Mouse (Mus musculus) kidney, embryonic 16.5 days (tissue): ENCODE measurements around the gene Pard3b. TPM values are rescaled to one million over a fixed set of nuclear protein-coding genes. Genes with fewer than 3 reads are reported as not detected.

Source experiments
- ATAC-seq: fragments of 200-750 bp; cut with Nextera tagmentation; 2 replicates; pipeline ENCODE4 v1.8.0; 2017; ENCODE audit warnings: moderate TSS enrichment; ENCODE audit not compliant: low FRiP score, low TSS enrichment
- H3K27ac ChIP-seq: fragments of 300-500 bp; sonication (generic); 2 replicates; pipeline ENCODE4 v1.5.1; 2014; ENCODE audit warnings: low read length
- H3K27me3 ChIP-seq: fragments of 300-500 bp; sonication (generic); 2 replicates; pipeline ENCODE4 v1.6.1; 2014; ENCODE audit warnings: low read length, control low read depth, mixed read lengths; ENCODE audit not compliant: insufficient read depth
- H3K36me3 ChIP-seq: fragments of 300-500 bp; sonication (generic); 2 replicates; pipeline ENCODE4 v1.6.1; 2014; ENCODE audit warnings: low read length, control low read depth, mixed read lengths; ENCODE audit not compliant: insufficient read depth
- H3K4me1 ChIP-seq: fragments of 300-500 bp; sonication (generic); 2 replicates; pipeline ENCODE4 v1.6.1; 2014; ENCODE audit warnings: low read length, control low read depth, mixed read lengths; ENCODE audit not compliant: insufficient read depth
- H3K4me2 ChIP-seq: fragments of 300-500 bp; sonication (generic); replicated peaks from 2 replicates; pipeline ENCODE4 v1.6.1; 2014; ENCODE audit warnings: low read depth, low read length
- H3K4me3 ChIP-seq: fragments of 300-500 bp; sonication (generic); 2 replicates; pipeline ENCODE4 v1.5.1; 2014; ENCODE audit warnings: mild to moderate bottlenecking, low read length
- H3K9ac ChIP-seq: fragments of 300-500 bp; sonication (generic); replicated peaks from 2 replicates; pipeline ENCODE4 v1.6.1; 2014; ENCODE audit warnings: low read length
- H3K9me3 ChIP-seq: fragments of 300-500 bp; sonication (generic); 2 replicates; pipeline ENCODE4 v1.6.1; 2016; ENCODE audit warnings: low read length, control low read depth
- WGBS: fragments of 180-500 bp; shearing (Covaris S2); extraction: QIAGEN DNeasy Blood & Tissue Kit; methylation state at CpG from one replicate; pipeline ENCODE4 v1.1.7; 2014; 5-methylcytosine and 5-hydroxymethylcytosine counted together
- polyA plus RNA-seq: library from polyadenylated mRNA; unstranded; fragments of >200 nt; fragmentation: Nextera tagmentation; extraction: Ambion mirVana; gene quantifications from 2 replicates; pipeline ENCODE4 v1.2.1, GENCODE M21; 2015

Pard3b gene
- polyA plus RNA-seq, 1 experiment from 2014 or later: 17.6 TPM

- H3K36me3 ChIP-seq: no peaks in the 10 kb centered on the region
- H3K27me3 ChIP-seq: no peaks in the 10 kb centered on the region
- H3K4me3 ChIP-seq: no peak overlapping the region
- 45% methylated on average over 12 of the region's 12 CpGs for WGBS
- H3K9ac ChIP-seq: no peak overlapping the region
- H3K4me1 ChIP-seq: no peaks in the 10 kb centered on the region
- H3K9me3 ChIP-seq: no peaks in the 10 kb centered on the region
- no peak overlapping the region for H3K4me2 ChIP-seq
- no peak for ATAC-seq
- no peak overlapping the region for H3K27ac ChIP-seq
Observed at GRCm38 (mm10) chr1:62244191-62244984, 605.8 kb downstream of the Pard3b start.

DNA sequence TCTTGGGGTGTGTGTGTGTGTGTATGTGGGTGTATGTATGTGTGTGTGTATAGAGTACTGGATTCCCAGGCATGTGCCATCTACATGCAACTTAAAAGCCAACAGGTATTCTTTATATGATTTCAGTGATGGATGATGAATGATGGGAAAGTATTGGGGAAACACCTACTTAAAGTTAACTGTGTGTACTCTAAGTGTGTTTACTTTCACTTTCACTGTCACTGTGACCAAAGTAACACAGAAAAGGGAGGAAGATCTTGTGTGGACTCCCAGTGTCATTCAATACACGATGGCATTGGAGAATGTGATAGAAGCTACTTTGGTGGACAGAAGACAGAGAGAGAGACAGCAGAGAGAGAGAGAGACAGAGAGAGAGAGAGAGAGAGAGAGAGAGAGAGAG, 613.8 kb downstream of the Pard3b start:
- Histone ChIP-seq H3K9me3 (no peaks in the 10 kb centered on the region), H3K4me3 (no peak overlapping the region), H3K27ac (no peak overlapping the region), H3K9ac (no peak overlapping the region), H3K4me2 (no peak overlapping the region), H3K27me3 (no peaks in the 10 kb centered on the region), H3K4me1 (no peaks in the 10 kb centered on the region), H3K36me3 (no peaks in the 10 kb centered on the region)
- WGBS: 80% methylated on average over 1 of the region's 1 CpGs
- ATAC-seq: no peak

DNA sequence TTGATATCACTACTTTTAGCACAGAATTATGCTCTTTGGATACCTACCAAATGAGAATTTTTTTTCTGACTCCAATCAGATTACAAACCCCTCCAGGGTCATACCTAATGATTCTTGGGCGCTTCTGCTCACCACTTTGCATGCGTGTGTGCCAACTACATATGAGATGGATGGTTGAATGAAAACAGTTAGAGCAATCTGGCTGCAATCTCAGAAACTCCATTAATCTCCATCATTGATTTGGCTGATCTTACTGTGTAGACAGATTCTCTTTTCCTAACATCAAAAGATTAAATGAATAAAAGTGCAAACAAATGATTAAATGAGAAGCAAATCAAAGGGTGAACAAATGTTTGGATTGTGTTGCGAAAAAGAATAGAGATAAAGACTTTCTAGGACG, 615.7 kb downstream of the Pard3b start:
- H3K27me3 ChIP-seq: no peaks in the 10 kb centered on the region
- H3K9ac ChIP-seq: no peak overlapping the region
- H3K9me3 ChIP-seq: no peaks in the 10 kb centered on the region
- 87% methylated on average over 4 of the region's 4 CpGs for WGBS
- no peaks in the 10 kb centered on the region for H3K4me1 ChIP-seq
- no peak for ATAC-seq
- H3K4me3 ChIP-seq: no peak overlapping the region
- no peak overlapping the region for H3K27ac ChIP-seq
- H3K36me3 ChIP-seq: no peaks in the 10 kb centered on the region
- no peak overlapping the region for H3K4me2 ChIP-seq

- Histone ChIP-seq H3K4me1 (no peaks in the 10 kb centered on the region), H3K9ac (no peak overlapping the region), H3K36me3 (no peaks in the 10 kb centered on the region), H3K4me3 (no peak overlapping the region), H3K9me3 (no peaks in the 10 kb centered on the region), H3K27me3 (no peaks in the 10 kb centered on the region), H3K4me2 (no peak overlapping the region), H3K27ac (no peak overlapping the region)
- 91% methylated on average over 1 of the region's 1 CpGs for WGBS
- no peak for ATAC-seq
Observed at GRCm38 (mm10) chr1:62254888-62255287, 616.3 kb downstream of the Pard3b start.

- Histone ChIP-seq H3K36me3 (no peaks in the 10 kb centered on the region), H3K27me3 (no peaks in the 10 kb centered on the region), H3K4me2 (no peak overlapping the region), H3K4me3 (no peak overlapping the region), H3K27ac (no peak overlapping the region), H3K4me1 (no peaks in the 10 kb centered on the region), H3K9me3 (no peaks in the 10 kb centered on the region), H3K9ac (no peak overlapping the region)
- ATAC-seq: no peak
- 75% methylated on average over 3 of the region's 3 CpGs for WGBS
Observed at GRCm38 (mm10) chr1:62276466-62276865, 637.8 kb downstream of the Pard3b start.

GRCm38 (mm10) chr1:62278586-62278985, 640.0 kb downstream of the Pard3b start:
- Histone ChIP-seq H3K4me1 (no peaks in the 10 kb centered on the region), H3K27me3 (no peaks in the 10 kb centered on the region), H3K36me3 (no peaks in the 10 kb centered on the region), H3K9ac (no peak overlapping the region), H3K4me3 (no peak overlapping the region), H3K9me3 (no peaks in the 10 kb centered on the region), H3K4me2 (no peak overlapping the region), H3K27ac (no peak overlapping the region)
- WGBS: 77% methylated on average over 1 of the region's 1 CpGs
- no peak for ATAC-seq

DNA sequence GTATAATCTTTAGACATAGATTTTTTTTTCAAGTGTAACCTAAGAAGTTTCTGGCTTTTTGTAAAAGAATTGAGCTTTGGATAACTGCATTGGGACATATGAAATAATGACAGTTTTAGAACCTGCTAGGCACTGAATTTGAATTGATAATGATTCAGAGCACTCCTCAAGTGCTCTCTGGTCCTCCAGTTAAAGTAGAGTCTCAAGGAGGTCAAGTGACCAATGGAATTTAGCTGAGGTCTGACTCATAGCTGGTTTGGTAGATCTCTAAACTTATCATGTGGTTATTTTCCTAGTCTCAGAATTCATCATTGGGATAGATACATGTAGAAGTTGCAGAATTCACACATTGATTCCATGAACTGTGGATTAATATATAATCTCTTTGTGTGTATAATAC, 642.0 kb downstream of the Pard3b start:
- ATAC-seq: no peak
- Histone ChIP-seq H3K9me3 (no peaks in the 10 kb centered on the region), H3K4me1 (no peaks in the 10 kb centered on the region), H3K4me2 (no peak overlapping the region), H3K27me3 (no peaks in the 10 kb centered on the region), H3K9ac (no peak overlapping the region), H3K27ac (no peak overlapping the region), H3K36me3 (no peaks in the 10 kb centered on the region), H3K4me3 (no peak overlapping the region)

DNA sequence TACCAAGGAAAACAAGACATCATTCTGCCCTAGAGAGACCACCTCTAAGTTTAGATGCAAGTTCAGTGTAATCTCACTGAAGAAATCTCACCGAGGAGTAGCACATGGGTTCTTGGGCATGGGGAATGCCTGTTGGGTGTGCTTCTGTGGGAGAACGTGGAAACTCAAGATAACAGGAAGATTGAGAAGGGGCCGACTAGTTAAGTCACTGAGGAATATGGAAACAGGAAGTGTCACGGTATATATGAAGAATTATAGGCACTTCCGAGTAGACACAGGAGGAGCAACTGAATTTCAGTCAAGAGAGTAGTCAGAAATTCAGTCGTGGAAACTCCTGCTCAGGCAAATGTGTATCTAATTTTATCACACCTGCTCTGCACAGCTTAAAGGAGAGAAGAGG, 644.2 kb downstream of the Pard3b start:
- 58% methylated on average over 6 of the region's 6 CpGs for WGBS
- no peaks in the 10 kb centered on the region for H3K36me3 ChIP-seq

GRCm38 (mm10) chr1:62283624-62284023, 645.0 kb downstream of the Pard3b start:
- Histone ChIP-seq H3K4me2 (no peak overlapping the region), H3K4me3 (no peak overlapping the region), H3K27ac (no peak overlapping the region), H3K36me3 (no peaks in the 10 kb centered on the region), H3K27me3 (no peaks in the 10 kb centered on the region), H3K4me1 (no peaks in the 10 kb centered on the region), H3K9me3 (no peaks in the 10 kb centered on the region), H3K9ac (no peak overlapping the region)
- ATAC-seq: no peak
- WGBS: 97% methylated on average over 2 of the region's 2 CpGs

More for the DNA sequence above, 644.2 kb downstream of the Pard3b start:
- Histone ChIP-seq H3K9ac (no peak overlapping the region), H3K4me2 (no peak overlapping the region), H3K9me3 (no peaks in the 10 kb centered on the region), H3K4me1 (no peaks in the 10 kb centered on the region), H3K27me3 (no peaks in the 10 kb centered on the region), H3K27ac (no peak overlapping the region), H3K4me3 (no peak overlapping the region)
- no peak for ATAC-seq

GRCm38 (mm10) chr1:62309376-62309775, 670.8 kb downstream of the Pard3b start:
- no peak overlapping the region for H3K4me2 ChIP-seq
- no peaks in the 10 kb centered on the region for H3K27me3 ChIP-seq
- no peak for ATAC-seq
- H3K4me1 ChIP-seq: no peaks in the 10 kb centered on the region
- H3K27ac ChIP-seq: no peak overlapping the region
- H3K9ac ChIP-seq: no peak overlapping the region
- H3K36me3 ChIP-seq: no peaks in the 10 kb centered on the region
- WGBS: 51% methylated on average over 6 of the region's 6 CpGs
- H3K4me3 ChIP-seq: no peak overlapping the region
- H3K9me3 ChIP-seq: no peaks in the 10 kb centered on the region
